Mouse (Mus musculus) thymus, adult 2 months (tissue): ENCODE measurements around the gene Mical2. TPM values are rescaled to one million over a fixed set of nuclear protein-coding genes. Genes with fewer than 3 reads are reported as not detected.

Experiments
- DNase-seq: peaks from one replicate; pipeline ENCODE4 v3.0.0; 2021
- H3K27ac ChIP-seq: fragments of 200-500 bp; 2 replicates; pipeline ENCODE4 v1.5.1; 2012; ENCODE audit warnings: low read length, control low read depth; ENCODE audit not compliant: control insufficient read depth, insufficient read depth
- H3K27me3 ChIP-seq: fragments of 200-500 bp; 2 replicates; pipeline ENCODE4 v1.6.1; 2012; ENCODE audit warnings: mild to moderate bottlenecking, low read length, moderate library complexity, mixed read lengths; ENCODE audit not compliant: control insufficient read depth, insufficient read depth
- H3K36me3 ChIP-seq: fragments of 200-500 bp; 2 replicates; pipeline ENCODE4 v1.6.1; 2012; ENCODE audit warnings: mild to moderate bottlenecking, low read length, moderate library complexity; ENCODE audit not compliant: control insufficient read depth, insufficient read depth
- H3K4me1 ChIP-seq: fragments of 200-500 bp; replicated peaks from 2 replicates; pipeline ENCODE4 v1.6.1; 2012; ENCODE audit warnings: low read length; ENCODE audit not compliant: control insufficient read depth, insufficient read depth
- H3K4me3 ChIP-seq: fragments of 200-500 bp; 2 replicates; pipeline ENCODE4 v1.5.1; 2012; ENCODE audit warnings: mild to moderate bottlenecking, low read length, control low read depth, moderate library complexity; ENCODE audit not compliant: control insufficient read depth, insufficient read depth
- CTCF ChIP-seq: fragments of 200-500 bp; IDR thresholded peaks from 2 replicates; pipeline ENCODE4 v1.5.1; 2012; ENCODE audit warnings: mild to moderate bottlenecking, control low read depth, low read length, moderate library complexity, borderline replicate concordance; ENCODE audit not compliant: control insufficient read depth, poor library complexity, insufficient read depth; ENCODE audit errors: extremely low read depth
- POLR2A ChIP-seq: fragments of 200-500 bp; IDR thresholded peaks from 2 replicates; pipeline ENCODE4 v1.6.1; 2012; ENCODE audit warnings: mild to moderate bottlenecking, low read length, control low read depth, moderate library complexity; ENCODE audit not compliant: control insufficient read depth, poor library complexity, insufficient read depth; ENCODE audit errors: extremely low read depth
- WGBS: fragments of 180-500 bp; shearing (Covaris S2); methylation state at CpG from one replicate; pipeline ENCODE4 v1.1.7; 2018; 5-methylcytosine and 5-hydroxymethylcytosine counted together
- polyA plus RNA-seq: library from polyadenylated mRNA; depleted of rRNA; stranded (reverse); fragments of >200 nt; gene quantifications from 2 replicates; pipeline ENCODE4 v1.2.3, GENCODE M21; 2012

The Mical2 gene
- polyA plus RNA-seq, 1 experiment: 3.5 TPM

GRCm38 (mm10) chr7:112187536-112188459 is 37.9 kb upstream of the Mical2 start:
- Histone ChIP-seq H3K4me3 (no peak overlapping the region), H3K4me1 (no peaks in the 10 kb centered on the region), H3K27ac (no peak overlapping the region), H3K27me3 (no peaks in the 10 kb centered on the region), H3K36me3 (no peaks in the 10 kb centered on the region)
- no peak for DNase-seq
- WGBS: 64% methylated on average over 13 of the region's 13 CpGs
- TF ChIP-seq CTCF (no peak), POLR2A (no peak)

GRCm38 (mm10) chr7:112192237-112192636 is 33.4 kb upstream of the Mical2 start:
- TF ChIP-seq CTCF (no peak), POLR2A (no peak)
- H3K27ac ChIP-seq: no peak overlapping the region
- H3K4me3 ChIP-seq: no peak overlapping the region
- no peaks in the 10 kb centered on the region for H3K4me1 ChIP-seq
- no peak for DNase-seq
- H3K36me3 ChIP-seq: no peaks in the 10 kb centered on the region
- WGBS: 92% methylated on average over 4 of the region's 4 CpGs
- no peaks in the 10 kb centered on the region for H3K27me3 ChIP-seq

- 93% methylated on average over 5 of the region's 5 CpGs for WGBS
- H3K4me1 ChIP-seq: no peaks in the 10 kb centered on the region
- DNase-seq: no peak
- no peak overlapping the region for H3K4me3 ChIP-seq
- no peak for TF ChIP-seq POLR2A
- no peak for TF ChIP-seq CTCF
- no peaks in the 10 kb centered on the region for H3K36me3 ChIP-seq
- no peak overlapping the region for H3K27ac ChIP-seq
- H3K27me3 ChIP-seq: no peaks in the 10 kb centered on the region
Measured at GRCm38 (mm10) chr7:112192778-112193177, 32.9 kb upstream of the Mical2 start.

GRCm38 (mm10) chr7:112194286-112194685 is 31.4 kb upstream of the Mical2 start:
- TF ChIP-seq CTCF (no peak), POLR2A (no peak)

GRCm38 (mm10) chr7:112197461-112197860 is 28.2 kb upstream of the Mical2 start:
- TF ChIP-seq POLR2A (no peak), CTCF (no peak)
- Histone ChIP-seq H3K4me3 (no peak overlapping the region), H3K27ac (no peak overlapping the region), H3K36me3 (no peaks in the 10 kb centered on the region), H3K4me1 (no peaks in the 10 kb centered on the region), H3K27me3 (no peaks in the 10 kb centered on the region)
- 85% methylated on average over 8 of the region's 8 CpGs for WGBS
- DNase-seq: no peak

More at GRCm38 (mm10) chr7:112194286-112194685, 31.4 kb upstream of the Mical2 start:
- Histone ChIP-seq H3K27ac (no peak overlapping the region), H3K36me3 (no peaks in the 10 kb centered on the region), H3K27me3 (no peaks in the 10 kb centered on the region), H3K4me1 (no peaks in the 10 kb centered on the region), H3K4me3 (no peak overlapping the region)
- DNase-seq: no peak
- WGBS: 85% methylated on average over 5 of the region's 5 CpGs

GRCm38 (mm10) chr7:112199343-112199742 is 26.3 kb upstream of the Mical2 start:
- no peak overlapping the region for H3K27ac ChIP-seq
- DNase-seq: no peak
- H3K36me3 ChIP-seq: no peaks in the 10 kb centered on the region
- peaks cover 13% of the 10 kb centered on the region for H3K4me1 ChIP-seq
- TF ChIP-seq CTCF: no peak
- no peak for TF ChIP-seq POLR2A
- no peaks in the 10 kb centered on the region for H3K27me3 ChIP-seq
- no peak overlapping the region for H3K4me3 ChIP-seq
- WGBS: 87% methylated on average over 3 of the region's 3 CpGs

GRCm38 (mm10) chr7:112200761-112201160 is 24.9 kb upstream of the Mical2 start:
- Histone ChIP-seq H3K27me3 (no peaks in the 10 kb centered on the region), H3K4me3 (no peak overlapping the region), H3K27ac (no peak overlapping the region), H3K36me3 (no peaks in the 10 kb centered on the region), H3K4me1 (peaks cover 22% of the 10 kb centered on the region)
- WGBS: 86% methylated on average over 4 of the region's 4 CpGs
- DNase-seq: no peak
- TF ChIP-seq POLR2A: no peak
- TF ChIP-seq CTCF: no peak
